Mouse (Mus musculus) gastrocnemius, postnatal 25 days (tissue): ENCODE results near the gene Erbin. TPM values are rescaled to one million over a fixed set of nuclear protein-coding genes. Genes with fewer than 3 reads are reported as not detected.

Source experiments
- DNase-seq: peaks from one replicate; pipeline ENCODE4 v3.0.0; 2022
- total RNA-seq, 2 experiments: library from RNA; stranded (reverse); gene quantifications; 1 replicate in 1 of 2; 2 replicates in 1 of 2; pipeline ENCODE4 v1.2.3; 2021

The Erbin gene
- total RNA-seq, 2 experiments from 2014 or later = 30.4 to 34.3 TPM

DNA sequence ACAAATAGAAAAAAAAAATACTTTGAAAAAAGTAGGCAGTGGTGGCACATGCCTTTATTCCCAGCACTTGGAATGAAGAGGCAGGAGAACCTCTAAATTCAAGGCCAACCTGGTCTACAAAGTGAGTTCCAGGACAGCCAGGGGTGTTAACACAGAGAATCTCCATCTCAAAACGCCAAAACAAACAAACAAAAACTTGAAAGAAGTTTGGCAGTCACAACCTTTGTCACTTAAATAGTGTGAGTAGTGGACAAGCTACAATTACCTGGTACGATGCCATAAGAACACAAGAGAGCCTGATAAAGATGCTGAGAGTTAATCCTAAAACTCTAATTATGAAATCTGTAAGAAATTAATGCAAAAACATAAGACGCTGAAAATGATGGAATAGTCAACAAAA, 8.0 kb downstream of the Erbin start:
- DNase-seq = no peak

DNA sequence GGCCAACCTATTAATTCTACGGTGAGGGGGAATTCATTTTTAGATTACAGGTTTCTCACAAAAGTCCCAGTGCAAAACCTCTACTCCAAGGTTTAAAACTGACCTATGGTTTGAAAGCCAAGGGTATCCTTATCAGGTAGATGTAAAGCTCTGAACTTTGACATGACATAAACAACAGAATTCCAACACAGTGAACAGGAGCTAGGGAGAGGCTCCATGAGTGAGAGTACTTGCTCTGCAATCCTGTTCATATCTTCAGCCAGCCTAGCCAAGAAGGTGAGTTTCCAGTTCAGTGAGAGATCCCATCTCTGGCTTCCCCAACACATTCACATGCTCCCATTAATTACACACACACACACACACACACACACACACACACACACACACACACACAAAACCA, 9.7 kb downstream of the Erbin start:
- no peak for DNase-seq

DNA sequence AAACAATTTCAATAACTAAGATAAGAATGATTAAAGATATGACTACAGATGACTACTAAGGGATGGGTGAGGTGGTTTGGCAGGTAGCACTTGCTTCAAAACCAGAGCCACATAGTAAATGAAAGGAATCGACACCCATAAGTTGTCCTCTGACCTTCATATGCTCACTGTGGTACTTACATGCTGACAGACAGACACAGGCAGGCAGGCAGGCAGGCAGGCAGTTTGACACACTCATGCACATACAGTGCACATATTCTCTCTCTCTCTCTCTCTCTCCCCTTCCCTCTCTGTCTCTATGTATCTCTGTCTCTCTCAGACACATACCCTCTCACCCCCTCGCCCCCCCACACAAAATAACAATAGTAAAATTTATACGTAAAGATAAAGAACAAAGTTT, 10.4 kb downstream of the Erbin start:
- DNase-seq = no peak

DNA sequence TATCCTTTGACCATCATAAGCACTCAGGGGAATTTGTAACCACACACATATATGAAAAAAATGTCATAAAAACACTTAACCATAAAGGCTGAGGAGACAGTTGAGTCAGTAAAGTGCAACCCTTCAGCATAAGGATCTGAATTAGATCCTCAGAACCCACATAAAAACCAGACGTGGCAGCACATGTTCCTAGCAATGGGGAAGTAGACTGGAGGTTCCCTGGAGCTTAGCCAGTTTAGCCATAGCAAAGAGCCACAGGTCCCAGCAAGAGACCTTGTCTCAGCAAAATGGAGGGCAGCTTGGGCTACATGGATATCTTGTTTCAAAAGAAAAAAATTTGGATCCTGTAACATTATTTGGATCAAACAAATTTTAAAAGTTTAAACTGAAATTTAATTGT, 20.3 kb downstream of the Erbin start:
- no peak for DNase-seq

DNA sequence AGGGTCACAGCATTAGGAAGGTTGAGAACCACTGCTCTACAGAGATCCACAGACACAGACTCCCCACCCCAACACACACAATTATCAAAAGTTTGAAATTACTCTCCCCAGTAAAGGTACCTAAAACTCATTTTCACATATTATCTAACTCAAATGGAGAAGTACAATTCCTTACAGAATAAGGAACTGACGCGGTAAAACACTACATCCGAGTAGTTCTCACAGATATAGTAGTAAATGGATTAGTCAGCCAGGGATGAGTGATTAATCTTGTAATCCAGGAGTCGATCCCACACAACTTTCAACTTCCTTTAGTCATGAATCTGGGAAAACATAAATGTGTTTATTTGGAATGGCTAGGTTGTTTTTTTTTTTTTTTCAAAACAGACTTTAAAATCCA, 22.7 kb downstream of the Erbin start:
- no peak for DNase-seq

DNA sequence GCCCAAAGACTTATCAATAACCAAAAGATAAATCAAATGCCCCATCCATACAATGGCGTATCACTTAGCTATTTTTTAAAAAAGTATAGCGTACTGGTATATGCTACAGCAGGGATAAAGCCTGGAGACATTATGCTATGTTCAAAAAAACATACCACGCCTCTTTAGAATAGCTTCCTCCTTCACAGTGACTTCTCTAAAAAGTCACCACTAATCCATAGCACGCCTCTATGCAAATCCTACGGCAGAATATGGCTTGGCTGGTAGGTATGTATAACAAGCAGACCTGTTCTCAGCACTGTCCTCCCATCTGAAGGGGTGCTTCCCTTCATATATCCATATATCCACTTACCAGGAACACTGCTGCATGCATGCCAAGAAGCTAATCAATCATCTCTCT, 27.2 kb downstream of the Erbin start:
- DNase-seq = no peak

DNA sequence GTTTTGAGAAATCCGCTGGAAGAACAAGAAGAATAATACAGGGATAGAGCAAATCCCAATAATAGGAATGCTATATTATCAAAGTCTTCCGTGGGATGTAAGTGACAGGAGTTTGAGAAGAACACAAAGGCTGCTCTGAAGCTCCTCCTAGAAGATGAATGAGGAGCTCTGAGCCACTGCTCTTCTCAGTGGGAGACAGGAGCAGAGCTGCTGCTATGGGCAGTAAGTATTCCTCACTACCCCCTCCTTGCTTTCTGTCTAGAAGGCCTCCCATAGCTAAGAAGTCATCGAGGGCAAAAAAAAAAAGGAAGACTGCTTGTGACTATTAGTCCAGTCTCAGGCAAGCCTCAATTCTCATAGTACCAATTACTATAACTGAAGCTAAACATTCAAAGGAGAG, 30.3 kb downstream of the Erbin start:
- no peak for DNase-seq

DNA sequence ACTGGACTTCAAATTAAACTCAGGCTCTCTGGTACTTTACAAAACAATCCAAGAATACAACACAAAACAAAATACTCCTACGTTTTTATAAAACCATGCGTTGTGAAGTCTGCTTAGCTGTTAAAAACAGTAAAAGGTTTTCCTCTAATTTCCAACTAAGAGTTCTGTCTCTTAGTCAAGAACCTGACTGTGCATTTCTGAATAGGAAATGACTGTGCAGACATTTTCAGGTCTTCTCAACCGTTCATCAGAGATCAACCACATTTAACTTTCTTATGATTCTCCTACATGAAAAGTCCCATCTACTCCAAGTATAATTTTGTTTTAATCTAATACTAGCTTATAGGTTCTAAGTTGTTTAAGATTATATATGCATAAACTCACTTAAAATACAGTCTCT, 33.8 kb downstream of the Erbin start:
- no peak for DNase-seq

DNA sequence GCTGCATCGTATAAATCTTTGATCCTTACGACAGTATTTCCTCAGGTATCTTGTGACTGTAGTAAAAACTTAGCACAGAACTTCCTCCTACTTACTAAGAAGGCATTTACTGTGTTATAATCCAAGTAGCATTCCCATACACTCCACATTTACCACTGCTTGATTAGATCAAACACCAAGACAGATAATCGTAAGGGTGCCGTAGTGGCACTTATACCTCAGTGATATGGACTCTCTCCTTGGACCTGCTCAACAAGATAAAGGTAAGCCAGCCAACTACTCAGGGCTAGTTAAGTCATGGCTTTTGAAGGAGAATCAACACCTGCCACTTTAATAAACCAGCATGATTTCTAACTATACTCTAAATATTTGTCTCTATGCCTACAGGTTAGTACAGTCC, 39.1 kb downstream of the Erbin start:
- no peak for DNase-seq

DNA sequence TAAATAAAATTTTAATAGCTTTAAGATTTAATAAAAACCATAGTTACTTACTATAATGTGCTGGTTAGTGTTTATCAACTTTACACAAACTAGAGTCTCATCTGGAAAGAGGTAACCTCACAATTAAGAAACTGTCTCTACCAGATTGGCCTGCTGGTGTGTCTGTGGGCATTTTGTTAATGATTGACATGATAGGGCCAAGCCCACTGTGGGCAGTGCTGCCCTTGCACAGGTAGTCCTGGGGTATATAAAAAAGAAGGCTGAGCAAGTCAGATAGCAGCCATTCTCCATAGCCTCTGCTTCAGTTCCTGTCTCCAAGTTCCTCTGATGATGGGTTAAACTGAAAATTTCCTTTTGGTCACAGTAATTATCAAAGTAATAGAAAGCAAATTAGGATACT, 43.6 kb downstream of the Erbin start:
- no peak for DNase-seq

DNA sequence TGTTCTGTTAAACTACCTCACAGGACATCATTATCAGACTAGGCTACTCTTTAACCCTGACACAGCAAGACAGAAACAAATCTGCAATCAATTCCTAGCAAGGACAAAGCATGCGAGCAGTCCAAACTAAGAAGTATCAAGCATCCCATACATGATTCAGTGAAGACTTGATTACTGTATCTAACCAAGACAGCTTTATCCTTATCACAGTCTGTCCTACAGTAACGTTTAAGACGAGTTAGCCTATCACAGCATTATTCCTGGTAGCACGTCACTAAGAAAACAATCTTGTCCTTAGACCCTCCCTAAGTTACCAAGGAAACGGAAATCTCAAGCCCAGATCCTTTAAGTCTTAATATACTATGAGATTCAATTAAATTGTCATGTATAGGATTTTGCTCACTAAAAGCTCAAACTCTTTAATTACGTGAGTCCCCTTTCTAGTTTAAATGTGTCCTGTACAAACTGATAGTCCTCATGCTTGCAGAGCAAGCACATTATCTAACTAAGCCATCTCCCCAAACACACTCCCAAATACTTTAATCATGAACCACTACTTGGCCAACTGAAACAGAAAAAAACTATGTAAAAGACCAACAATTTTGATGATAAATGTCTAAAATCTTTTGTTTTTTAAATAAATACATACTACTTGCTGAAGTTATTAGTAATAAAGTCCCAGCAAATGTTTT, 44.3 kb downstream of the Erbin start:
- DNase-seq = no peak

DNA sequence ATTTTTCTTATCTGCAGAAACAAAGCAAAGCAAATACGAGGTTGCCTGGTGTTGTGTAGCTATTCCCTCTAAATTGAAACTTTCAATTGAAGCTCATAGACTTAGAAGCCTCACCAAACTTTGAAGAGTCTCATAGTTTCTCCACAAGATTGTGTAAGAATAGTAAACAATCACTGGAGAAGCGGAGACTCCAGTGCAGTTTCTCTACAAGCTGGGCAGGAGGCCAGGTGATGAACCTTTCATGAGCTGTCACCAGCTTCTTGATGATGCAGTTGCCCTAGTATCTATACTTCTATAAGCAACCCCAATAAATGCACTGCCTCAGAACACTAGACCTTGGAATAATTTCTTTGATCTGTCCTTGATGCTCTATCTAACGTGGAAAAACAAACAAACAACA, 49.5 kb downstream of the Erbin start:
- no peak for DNase-seq

DNA sequence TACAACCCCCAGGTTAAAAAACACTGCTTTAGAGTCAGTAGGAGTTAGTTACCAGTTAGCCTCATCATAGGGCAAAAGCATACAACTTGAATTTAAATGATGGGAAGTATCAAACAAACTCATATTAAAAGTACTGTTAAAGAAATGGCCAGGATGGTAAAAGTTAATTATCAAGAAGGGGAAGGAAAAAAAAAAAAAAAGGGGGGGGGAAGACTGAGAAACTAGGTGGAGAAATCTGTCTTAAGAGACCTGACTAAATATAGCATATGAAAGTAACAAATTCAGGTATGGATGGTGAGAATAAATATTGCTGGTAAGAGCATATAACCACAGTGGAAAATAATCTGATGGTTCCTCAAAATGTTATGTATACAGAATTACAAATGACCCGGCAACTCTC, 50.2 kb downstream of the Erbin start:
- DNase-seq = no peak

DNA sequence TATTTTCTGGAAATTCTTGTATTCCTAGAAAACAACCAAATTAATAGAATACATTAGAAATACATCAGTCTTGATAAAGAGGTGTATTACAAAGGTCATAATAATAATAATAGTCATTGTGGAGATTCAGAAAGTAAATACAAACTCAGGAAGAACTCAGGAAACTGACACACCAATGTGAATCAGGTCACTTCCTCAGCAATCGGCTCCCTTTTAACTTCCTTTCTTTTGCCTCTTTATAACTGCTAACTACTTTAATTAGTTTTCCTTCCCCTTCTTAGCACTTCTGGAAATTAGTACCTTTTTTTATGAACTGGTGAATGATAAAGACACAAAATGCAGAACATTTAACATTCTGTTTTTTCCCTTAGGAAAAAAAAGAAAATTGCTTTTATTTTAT, 51.4 kb downstream of the Erbin start:
- no peak for DNase-seq

DNA sequence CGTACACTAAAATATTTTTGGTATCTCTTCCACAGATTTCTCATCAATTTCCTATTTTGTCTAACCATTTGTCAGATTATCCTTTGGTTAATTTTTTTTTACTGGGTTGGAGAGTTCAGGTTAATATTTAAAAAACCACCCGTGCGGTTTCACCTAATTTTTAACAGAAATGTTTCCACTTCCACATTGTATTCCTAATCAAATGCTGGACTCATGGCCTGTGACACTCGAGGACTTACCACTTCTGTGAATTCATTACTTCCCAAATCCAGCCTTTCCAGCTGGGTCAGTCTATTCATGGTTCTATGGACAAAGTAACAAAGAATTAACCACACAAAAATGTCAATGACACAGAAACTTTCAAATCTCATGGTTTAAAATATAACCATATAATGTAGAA, 58.3 kb downstream of the Erbin start:
- no peak for DNase-seq

DNA sequence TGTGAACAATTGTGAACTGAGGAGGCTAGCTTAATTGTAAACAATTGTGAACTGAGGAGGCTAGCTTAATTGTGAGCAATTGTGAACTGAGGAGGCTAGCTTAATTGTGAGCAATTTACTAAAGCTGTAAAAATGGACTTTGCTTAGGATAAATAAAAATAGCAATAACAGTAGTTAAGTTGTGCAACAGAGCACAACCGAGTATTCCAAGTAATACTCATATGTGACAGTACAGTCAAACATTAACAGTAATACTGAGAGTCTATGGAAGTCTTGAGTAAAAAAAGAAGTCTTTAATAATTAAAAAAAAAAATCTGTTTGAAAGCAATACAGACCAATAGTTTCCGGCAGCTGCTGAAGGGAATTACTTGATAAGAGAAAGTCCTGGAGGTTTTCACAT, 61.3 kb downstream of the Erbin start:
- DNase-seq = no peak

DNA sequence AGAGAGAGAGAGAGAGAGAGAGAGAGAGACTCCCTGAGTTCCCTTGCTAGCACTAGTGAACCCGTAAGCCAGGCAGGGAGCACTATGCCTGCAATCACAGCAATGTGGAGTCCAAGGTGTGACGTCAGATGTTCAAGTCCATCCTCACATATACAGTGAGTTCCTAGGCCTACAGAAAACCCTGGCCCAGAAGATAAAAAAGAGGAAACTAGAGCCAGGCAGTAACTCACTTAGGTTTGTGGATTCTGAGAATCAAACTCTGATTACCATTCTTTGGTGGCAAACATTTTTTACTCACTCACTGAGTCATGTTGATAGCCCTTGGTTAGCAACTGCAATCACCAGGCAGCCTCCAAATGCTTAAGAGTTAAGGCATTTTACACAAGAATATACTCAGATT, 72.7 kb downstream of the Erbin start:
- no peak for DNase-seq

DNA sequence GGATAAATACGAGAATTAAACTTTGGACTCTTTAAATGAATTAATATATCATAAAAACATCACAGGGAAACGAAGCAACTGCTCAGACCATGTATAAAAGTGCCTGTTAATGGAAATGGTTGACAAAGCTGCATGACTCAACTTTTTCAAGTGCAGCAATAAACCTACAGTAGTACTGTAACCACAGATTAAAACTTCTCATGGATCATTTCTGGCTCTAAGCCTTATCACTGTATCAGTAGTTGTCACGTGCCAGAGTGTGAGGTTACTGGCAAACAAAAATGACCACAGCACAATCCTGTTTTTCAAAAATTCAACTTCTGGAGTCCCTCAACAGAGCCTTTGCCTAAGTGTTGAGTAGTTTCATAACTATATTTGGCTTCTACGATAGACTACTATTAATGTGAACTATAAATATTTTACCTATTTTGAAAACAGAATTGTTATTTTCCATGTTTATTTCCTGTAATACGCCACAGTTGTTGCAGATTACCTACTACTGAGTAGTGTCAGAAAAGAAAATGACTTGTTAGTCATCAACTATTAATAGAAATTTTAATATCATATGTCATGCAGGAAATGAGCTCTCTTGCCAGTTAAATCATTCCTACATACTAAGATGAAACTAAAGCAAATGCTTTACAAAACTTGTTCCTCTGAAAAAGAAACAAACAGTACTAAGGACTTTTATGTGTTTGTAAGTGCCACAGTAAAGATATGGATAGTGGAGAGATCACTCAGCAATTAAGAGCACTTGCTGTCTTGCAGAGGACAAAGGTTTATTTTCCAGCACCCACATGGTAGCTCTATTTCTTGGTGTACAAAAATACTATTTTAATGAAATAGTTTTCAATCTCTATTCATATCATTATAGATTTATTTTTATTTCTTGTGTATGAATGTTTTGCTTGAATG, 78.8 kb downstream of the Erbin start:
- no peak for DNase-seq

DNA sequence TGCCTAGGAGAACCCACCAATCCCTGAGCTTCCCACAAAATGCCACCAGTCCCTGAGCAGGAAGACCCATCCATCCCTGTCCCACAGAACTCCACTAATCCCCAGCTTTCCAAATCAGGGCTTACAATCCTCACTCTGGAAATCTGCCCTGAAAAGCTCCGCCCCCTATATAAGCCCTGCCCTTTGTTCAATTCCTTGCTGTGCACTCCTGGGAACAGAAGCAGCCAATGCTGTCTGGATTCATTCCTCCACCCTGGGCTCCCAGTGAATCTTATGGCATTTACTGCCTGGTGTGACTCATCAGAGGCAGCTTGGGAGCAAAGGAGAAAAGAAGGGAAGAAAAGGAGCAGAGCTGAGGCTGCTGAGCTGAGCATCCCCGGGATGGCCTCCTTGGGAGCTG, 81.7 kb downstream of the Erbin start:
- DNase-seq = peak; percentile 16

DNA sequence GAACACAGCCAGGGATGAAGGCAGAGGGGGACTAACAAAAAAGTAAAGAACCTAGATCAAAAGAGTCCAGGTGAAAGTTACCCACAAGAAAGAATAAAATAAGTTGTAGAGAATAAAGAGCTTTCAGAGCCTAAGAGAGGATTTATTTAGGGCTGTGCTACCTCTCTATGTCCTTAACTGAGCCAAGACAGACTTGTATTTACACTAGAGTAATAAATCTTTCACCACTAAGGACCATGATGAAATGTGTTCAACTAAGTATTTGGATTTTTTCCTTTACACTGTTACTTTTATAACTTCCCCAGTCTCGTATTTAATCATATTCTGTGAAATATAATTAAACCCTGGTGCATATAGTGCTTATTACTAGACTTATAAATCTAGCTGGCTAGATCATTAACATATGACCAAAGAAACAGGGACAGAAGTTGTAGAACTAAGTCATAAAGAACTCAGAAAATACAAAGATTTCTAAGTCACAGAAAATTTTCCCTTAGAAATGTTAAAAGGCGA, 90.6 kb downstream of the Erbin start:
- DNase-seq = no peak

DNA sequence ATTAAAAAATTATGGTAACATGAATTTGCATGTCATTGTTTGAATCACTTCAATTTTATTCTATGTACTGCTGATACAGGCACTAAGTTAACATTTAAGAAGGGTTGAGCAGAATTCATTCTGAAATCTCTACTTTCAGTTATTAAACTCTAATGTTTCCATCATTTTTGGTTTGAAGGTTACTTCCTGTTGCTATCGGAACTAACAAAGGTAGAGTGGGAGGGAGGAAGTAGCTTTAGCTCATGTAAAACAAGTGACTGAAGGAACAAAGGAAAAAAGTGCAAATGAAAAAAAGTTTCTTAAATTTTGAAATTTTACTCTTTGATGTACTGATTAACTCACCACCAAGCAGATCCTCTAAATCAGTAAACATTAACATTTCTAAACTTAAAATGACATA, 98.0 kb downstream of the Erbin start:
- DNase-seq = no peak

DNA sequence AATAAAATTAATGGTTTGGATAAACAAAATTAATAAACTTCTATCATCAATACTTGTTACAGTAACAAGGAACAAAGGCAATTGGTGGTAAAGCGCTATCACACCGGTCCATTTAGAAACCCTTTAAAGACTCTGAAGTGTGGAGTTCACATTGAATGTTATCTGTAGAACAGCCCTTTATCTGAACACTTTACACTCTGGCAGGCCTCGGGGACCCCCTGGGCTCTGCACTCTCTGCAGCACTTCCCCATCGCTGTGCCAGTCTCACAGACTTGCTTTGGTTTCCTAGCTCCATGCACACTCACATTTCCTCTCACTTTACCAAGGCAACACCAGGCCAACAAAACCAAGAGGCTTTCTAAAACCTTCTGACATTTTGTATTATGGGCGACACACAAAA, 100.9 kb downstream of the Erbin start:
- DNase-seq = no peak

DNA sequence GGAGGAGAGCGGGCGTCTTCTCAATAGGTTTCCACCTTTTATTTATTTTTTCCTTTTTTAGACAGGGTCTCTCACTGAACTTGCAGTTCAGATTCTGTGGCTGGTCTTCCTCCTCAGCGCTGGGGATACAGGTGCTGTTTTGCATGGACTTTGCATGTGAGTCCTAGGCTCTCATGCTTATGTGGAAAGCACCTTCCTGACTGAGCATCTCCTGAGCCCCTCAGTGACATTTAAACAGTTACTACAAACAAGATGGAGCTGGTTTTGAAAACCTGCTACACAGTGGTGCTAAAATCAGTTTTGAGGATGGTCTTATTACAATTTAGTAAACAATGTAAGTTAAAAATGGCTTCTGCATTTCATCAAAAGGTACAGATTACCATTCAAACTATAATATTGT, 102.4 kb downstream of the Erbin start:
- no peak for DNase-seq

DNA sequence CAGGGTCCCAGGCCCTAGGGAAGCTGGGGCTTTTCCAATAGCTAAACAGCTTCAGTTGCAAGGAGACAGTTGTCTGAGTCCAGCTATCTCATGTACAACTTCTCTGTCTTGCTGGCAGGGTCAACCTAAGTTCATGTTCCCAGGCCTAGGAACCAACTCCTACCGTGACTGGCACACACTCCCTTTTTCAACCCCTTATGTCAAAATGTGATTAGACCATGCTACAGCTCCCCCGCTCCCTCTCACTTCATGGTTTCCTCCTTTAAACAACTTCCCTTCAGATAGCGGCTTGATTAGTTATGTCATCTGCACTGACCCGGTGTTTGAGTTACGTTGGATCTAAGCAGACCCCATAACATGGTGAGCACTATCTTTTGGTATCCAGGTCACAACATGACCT, 112.8 kb downstream of the Erbin start:
- no peak for DNase-seq
